Mouse (Mus musculus) thymus, adult 2 months (tissue): Measurements from ENCODE around the gene Tfb1m. TPM values are rescaled to one million over a fixed set of nuclear protein-coding genes. Genes with fewer than 3 reads are reported as not detected.
A peak's percentile ranks its signal among the peaks of the same experiment; 100 is the strongest.

Experiments
- DNase-seq: peaks from one replicate; pipeline ENCODE4 v3.0.0; 2021
- H3K27ac ChIP-seq: fragments of 200-500 bp; 2 replicates; pipeline ENCODE4 v1.5.1; 2012; ENCODE audit warnings: low read length, control low read depth; ENCODE audit not compliant: control insufficient read depth, insufficient read depth
- H3K27me3 ChIP-seq: fragments of 200-500 bp; 2 replicates; pipeline ENCODE4 v1.6.1; 2012; ENCODE audit warnings: mild to moderate bottlenecking, low read length, moderate library complexity, mixed read lengths; ENCODE audit not compliant: control insufficient read depth, insufficient read depth
- H3K36me3 ChIP-seq: fragments of 200-500 bp; 2 replicates; pipeline ENCODE4 v1.6.1; 2012; ENCODE audit warnings: mild to moderate bottlenecking, low read length, moderate library complexity; ENCODE audit not compliant: control insufficient read depth, insufficient read depth
- H3K4me1 ChIP-seq: fragments of 200-500 bp; replicated peaks from 2 replicates; pipeline ENCODE4 v1.6.1; 2012; ENCODE audit warnings: low read length; ENCODE audit not compliant: control insufficient read depth, insufficient read depth
- H3K4me3 ChIP-seq: fragments of 200-500 bp; 2 replicates; pipeline ENCODE4 v1.5.1; 2012; ENCODE audit warnings: mild to moderate bottlenecking, low read length, control low read depth, moderate library complexity; ENCODE audit not compliant: control insufficient read depth, insufficient read depth
- CTCF ChIP-seq: fragments of 200-500 bp; IDR thresholded peaks from 2 replicates; pipeline ENCODE4 v1.5.1; 2012; ENCODE audit warnings: mild to moderate bottlenecking, control low read depth, low read length, moderate library complexity, borderline replicate concordance; ENCODE audit not compliant: control insufficient read depth, poor library complexity, insufficient read depth; ENCODE audit errors: extremely low read depth
- POLR2A ChIP-seq: fragments of 200-500 bp; IDR thresholded peaks from 2 replicates; pipeline ENCODE4 v1.6.1; 2012; ENCODE audit warnings: mild to moderate bottlenecking, low read length, control low read depth, moderate library complexity; ENCODE audit not compliant: control insufficient read depth, poor library complexity, insufficient read depth; ENCODE audit errors: extremely low read depth
- WGBS: fragments of 180-500 bp; shearing (Covaris S2); methylation state at CpG from one replicate; pipeline ENCODE4 v1.1.7; 2018; 5-methylcytosine and 5-hydroxymethylcytosine counted together
- polyA plus RNA-seq: library from polyadenylated mRNA; depleted of rRNA; stranded (reverse); fragments of >200 nt; gene quantifications from 2 replicates; pipeline ENCODE4 v1.2.3, GENCODE M21; 2012; rRNA removed

The Tfb1m gene
- polyA plus RNA-seq, result 2.5 and 2.6 TPM in 2 replicates

DNA sequence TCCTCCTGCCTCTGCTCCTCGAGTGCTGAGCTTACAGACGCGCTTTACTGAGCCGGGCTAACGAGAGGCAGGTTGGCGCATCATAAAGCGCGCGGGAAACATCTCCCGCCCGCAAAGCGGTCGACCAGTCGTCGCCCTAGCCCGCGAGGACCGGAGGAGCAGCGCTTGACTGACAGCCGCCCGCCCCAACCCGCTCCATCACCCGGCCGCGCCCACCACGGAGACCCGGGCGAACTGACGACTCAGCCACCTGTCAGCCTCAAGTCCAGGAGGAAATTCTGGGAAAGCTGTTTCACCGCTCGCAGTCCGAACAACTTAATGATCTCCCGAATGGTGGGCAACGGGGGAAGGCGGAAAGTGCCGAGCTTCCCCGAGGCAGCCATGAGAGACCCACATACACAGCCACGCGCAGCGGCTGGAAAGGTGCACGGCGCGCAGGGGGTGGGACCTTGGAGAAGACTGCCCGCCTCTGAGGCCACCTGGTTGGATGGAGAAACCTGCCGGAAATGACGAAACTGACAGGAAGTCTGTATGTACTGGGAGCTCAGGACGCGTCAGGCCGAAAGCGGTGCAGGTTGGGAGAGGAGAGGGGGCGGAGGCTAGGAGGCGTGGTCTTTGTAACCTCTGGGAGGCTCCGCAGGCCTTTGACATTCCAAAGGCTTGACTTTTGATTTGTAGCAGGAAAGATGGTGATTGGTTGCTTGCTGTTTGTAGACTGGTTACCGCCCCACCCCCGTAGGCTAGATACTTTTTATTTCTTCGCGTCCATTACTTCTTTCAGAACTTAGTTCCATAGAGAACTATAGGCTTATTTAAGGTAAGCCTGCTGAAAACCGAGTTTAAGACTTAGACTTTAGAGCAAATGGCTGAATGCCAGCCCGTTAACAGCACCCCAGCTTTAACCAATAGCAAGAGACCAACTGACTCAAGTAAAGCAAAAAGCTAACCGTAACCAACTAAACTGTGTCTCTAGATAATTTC lies at the start of gene Tfb1m:
Gene Tfb1m, minus strand, starts transcription at position 451 of the 981 bp plus-strand sequence.
- Histone ChIP-seq H3K27ac (peak within 1 kb of the TSS; percentile 61), H3K4me1 (no peaks in the 10 kb centered on the region; the same call in 1 of the 2 replicates), H3K27me3 (no peaks in the 10 kb centered on the region), H3K36me3 (no peaks in the 10 kb centered on the region), H3K4me3 (peak within 1 kb of the TSS; percentile 92)
- DNase-seq, result peak; percentile 96
- under 1% methylated on average over 55 of the region's 60 CpGs for WGBS
- no peak for TF ChIP-seq POLR2A
- TF ChIP-seq CTCF, result peak; percentile 41; the same call in 1 of the 2 replicates

DNA sequence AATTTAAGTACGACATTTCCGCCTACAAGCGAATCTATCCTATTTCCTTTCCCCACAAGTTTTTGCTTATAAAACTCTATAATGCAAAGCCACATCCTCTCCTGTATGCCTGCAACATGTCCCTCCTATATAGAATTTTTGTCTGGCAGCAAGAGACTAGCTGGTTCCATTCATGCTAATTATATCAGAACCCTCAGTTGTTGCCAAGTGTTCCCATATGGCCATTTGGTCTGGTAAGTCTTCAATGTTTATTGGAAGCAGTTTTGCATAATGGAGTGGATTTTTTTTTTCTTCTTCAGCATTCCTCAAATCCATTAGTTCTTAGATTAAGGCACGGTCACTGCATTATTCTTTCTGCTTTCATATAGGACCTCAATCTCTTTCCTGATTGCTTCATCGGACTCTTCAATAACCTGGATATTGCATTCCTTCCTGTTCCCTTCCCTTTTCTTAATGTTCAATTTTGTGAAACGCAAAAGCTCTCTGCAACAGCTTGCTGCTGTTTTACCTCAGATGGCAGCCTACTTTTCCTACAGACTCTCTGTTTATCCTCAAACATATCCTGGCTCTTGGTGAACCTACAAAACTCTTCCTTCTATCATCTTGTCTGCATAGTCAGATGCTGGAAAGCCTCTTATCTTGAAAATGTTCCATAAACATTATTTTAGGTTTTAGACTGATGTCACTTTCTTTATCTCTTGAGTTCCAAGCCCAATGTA lies 45.5 kb upstream of the Tfb1m start:
- Histone ChIP-seq H3K36me3 (no peaks in the 10 kb centered on the region), H3K4me1 (no peaks in the 10 kb centered on the region), H3K4me3 (no peak overlapping the region), H3K27me3 (no peaks in the 10 kb centered on the region), H3K27ac (no peak overlapping the region)
- 94% methylated on average over 6 of the region's 6 CpGs for WGBS
- TF ChIP-seq CTCF (no peak), POLR2A (no peak)
- DNase-seq, result no peak

- DNase-seq, result no peak
- no peak overlapping the region for H3K27ac ChIP-seq
- TF ChIP-seq POLR2A (no peak), CTCF (no peak)
- 83% methylated on average over 1 of the region's 1 CpGs for WGBS
- H3K4me3 ChIP-seq, result no peak overlapping the region
- no peaks in the 10 kb centered on the region for H3K4me1 ChIP-seq
- H3K27me3 ChIP-seq, result no peaks in the 10 kb centered on the region
- no peaks in the 10 kb centered on the region for H3K36me3 ChIP-seq
Observed at GRCm38 (mm10) chr17:3598393-3598792, 40.8 kb upstream of the Tfb1m start.

- Histone ChIP-seq H3K27ac (no peak overlapping the region), H3K27me3 (no peaks in the 10 kb centered on the region), H3K4me3 (no peak overlapping the region), H3K4me1 (no peaks in the 10 kb centered on the region), H3K36me3 (no peaks in the 10 kb centered on the region)
- 74% methylated on average over 1 of the region's 1 CpGs for WGBS
- no peak for DNase-seq
- TF ChIP-seq POLR2A (no peak), CTCF (no peak)
Observed at GRCm38 (mm10) chr17:3597866-3598265, 40.3 kb upstream of the Tfb1m start.

- WGBS, result 83% methylated on average over 1 of the region's 1 CpGs
- H3K4me1 ChIP-seq, result no peaks in the 10 kb centered on the region
- DNase-seq, result no peak
- TF ChIP-seq POLR2A (no peak), CTCF (no peak)
- H3K27me3 ChIP-seq, result no peaks in the 10 kb centered on the region
- no peak overlapping the region for H3K27ac ChIP-seq
- no peaks in the 10 kb centered on the region for H3K36me3 ChIP-seq
- H3K4me3 ChIP-seq, result no peak overlapping the region
Observed at GRCm38 (mm10) chr17:3597130-3597529, 39.5 kb upstream of the Tfb1m start.

GRCm38 (mm10) chr17:3570876-3571275 lies 13.3 kb upstream of the Tfb1m start:
- Histone ChIP-seq H3K27ac (no peak overlapping the region), H3K4me3 (no peak overlapping the region), H3K27me3 (no peaks in the 10 kb centered on the region), H3K4me1 (no peaks in the 10 kb centered on the region), H3K36me3 (no peaks in the 10 kb centered on the region)
- DNase-seq, result peak; percentile 36
- WGBS, result 9% methylated on average over 12 of the region's 12 CpGs
- TF ChIP-seq POLR2A (no peak), CTCF (no peak)
